Mouse (Mus musculus) inflammation-experienced regulatory T-cells, adult 6 months (primary cell): ENCODE data around the gene A4gnt. TPM values are rescaled to one million over a fixed set of nuclear protein-coding genes. Genes with fewer than 3 reads are reported as not detected.
"Not testable (repeated sequence)": the region's sequence is repeated elsewhere in the genome, so short reads cannot be mapped to it uniquely, and the experiment has no call there.

Experiments used
- ATAC-seq: one replicate; pipeline ENCODE4 v1.8.0; 2017
- polyA plus RNA-seq, 3 experiments: library from polyadenylated mRNA; unstranded; fragments of 100-300 nt; shearing (Covaris generic); gene quantifications; one replicate each; pipeline ENCODE4 v1.2.1; 2017

Gene A4gnt
- not detected for polyA plus RNA-seq

GRCm38 (mm10) chr9:99612202-99612601 is at the start of gene A4gnt:
Gene A4gnt (plus strand): TSS chr9:99612502.
- ATAC-seq: no peak

GRCm38 (mm10) chr9:99563714-99564113 is 48.6 kb upstream of the A4gnt start:
- no peak for ATAC-seq

GRCm38 (mm10) chr9:99568023-99568346 is 44.3 kb upstream of the A4gnt start:
- no peak for ATAC-seq

DNA sequence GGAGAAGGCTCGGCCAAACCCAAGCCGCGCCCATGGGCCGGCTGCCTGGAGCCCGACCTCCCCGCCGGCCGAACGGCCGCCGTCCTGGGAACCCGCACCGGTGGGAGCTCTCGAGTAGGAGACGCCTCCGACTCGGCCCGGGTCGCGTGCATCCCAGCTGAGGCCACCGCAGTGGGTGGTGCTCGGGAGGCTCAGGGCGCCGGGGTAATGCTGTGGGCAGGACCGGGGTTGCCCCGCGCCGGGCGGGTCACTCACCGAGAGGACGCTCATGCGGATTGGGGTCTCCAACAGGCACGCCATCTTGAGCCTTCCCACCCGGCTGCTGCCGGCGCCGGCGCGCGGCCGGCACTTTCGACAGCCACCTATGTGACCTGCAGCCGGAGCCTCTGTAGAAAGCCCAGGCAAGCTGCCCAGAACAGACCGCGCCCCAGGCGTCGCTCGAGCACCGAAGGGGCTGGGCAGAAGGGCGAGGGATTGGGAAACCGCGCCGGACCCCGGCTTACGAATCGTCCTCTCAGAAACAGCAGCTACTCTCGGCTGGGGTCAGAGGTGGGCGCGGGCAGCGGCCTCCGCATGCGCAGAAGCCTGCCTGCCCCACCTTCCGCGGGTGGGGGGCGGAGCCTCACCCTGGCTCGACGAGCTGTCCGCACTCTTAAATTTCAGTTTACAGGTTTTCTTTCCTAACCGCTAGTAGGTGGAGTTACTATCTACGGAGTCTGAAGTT is 43.8 kb upstream of the A4gnt start, which contains the start of gene Armc8:
Gene Armc8 (minus strand): TSS at position 553 of the 724 bp plus-strand sequence.
- peak; percentile 91 for ATAC-seq

DNA sequence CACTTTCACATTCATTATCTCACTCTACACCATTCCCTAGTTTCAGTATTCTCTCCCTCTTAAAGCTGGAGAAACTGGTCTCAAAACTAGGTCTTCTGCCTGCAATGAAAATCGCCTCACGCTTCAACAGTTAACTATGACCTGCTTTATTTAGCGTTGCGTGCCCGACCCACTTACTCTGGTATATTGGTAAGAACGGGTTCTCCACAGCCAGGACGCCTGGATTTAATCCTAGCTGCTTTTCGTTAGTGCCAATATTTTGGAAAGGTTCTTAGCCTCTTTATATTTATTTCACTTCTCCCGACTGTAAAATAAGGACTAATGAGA is 43.3 kb upstream of the A4gnt start:
- ATAC-seq: no peak

GRCm38 (mm10) chr9:99575677-99576480 is 36.4 kb upstream of the A4gnt start, which contains the start of gene Dbr1:
Gene Dbr1 (plus strand): TSS chr9:99575799.
- peak; percentile 96 for ATAC-seq

GRCm38 (mm10) chr9:99580655-99581054 is 31.6 kb upstream of the A4gnt start:
- peak; percentile 58 for ATAC-seq

- ATAC-seq: peak; percentile 48
Observed at GRCm38 (mm10) chr9:99587505-99588202, 24.6 kb upstream of the A4gnt start.

- no peak for ATAC-seq
Observed at GRCm38 (mm10) chr9:99591144-99591543, 21.2 kb upstream of the A4gnt start.

GRCm38 (mm10) chr9:99599127-99599526 is 13.2 kb upstream of the A4gnt start:
- ATAC-seq: not testable (repeated sequence)

GRCm38 (mm10) chr9:99603566-99603965 is 8.7 kb upstream of the A4gnt start:
- ATAC-seq: no peak

DNA sequence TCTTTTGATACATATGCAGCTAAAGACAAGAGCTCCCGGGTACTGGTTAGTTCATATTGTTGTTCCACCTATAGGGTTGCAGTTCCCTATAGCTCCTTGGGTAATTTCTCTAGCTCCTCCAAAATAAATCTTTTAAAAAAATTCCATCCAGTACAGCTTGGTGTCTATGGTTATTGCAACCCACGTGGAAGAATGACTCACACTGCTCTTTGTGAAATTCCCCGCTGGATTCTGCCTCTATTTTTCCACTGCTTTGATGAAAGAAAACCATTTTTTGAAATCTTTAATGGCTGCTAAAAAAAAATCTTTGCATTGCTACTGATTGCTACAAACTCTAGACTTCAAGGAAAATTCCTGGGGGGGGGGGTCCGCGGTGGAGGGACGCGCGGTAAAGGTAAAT is 7.4 kb downstream of the A4gnt start:
- ATAC-seq: no peak

DNA sequence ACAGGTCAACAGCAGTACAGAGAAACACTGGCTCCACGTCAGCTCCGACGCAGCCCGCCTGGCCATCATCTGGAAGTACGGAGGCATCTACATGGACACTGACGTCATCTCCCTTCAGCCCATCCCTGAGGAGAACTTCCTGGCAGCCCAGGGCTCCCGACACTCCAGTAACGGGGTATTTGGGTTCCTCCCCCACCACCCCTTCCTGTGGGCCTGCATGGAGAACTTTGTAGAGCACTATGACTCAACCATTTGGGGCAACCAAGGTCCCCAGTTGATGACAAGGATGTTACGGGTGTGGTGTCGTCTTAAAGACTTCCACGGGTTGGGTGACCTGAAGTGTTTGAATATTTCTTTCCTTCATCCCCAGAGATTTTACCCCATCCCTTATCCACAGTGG is 7.9 kb downstream of the A4gnt start:
- no peak for ATAC-seq

DNA sequence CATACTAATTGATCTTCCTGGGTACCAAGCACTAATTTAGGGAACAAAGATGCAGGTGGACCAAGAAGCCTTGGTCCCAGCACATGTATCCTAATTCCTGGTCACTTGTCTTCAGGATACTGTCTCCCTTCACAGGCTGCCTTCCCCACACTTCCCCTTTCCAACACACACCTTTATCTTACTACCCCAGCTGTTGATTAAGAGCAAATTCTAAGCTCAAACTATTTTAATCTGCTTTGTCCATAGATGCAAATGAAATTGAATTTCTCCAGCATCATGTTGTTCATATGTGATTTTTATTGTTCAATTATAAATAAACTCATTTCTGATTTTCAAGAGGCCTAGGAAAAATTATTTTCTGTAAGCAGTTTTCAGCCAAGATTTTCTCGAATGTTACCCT is 9.7 kb downstream of the A4gnt start:
- ATAC-seq: no peak

DNA sequence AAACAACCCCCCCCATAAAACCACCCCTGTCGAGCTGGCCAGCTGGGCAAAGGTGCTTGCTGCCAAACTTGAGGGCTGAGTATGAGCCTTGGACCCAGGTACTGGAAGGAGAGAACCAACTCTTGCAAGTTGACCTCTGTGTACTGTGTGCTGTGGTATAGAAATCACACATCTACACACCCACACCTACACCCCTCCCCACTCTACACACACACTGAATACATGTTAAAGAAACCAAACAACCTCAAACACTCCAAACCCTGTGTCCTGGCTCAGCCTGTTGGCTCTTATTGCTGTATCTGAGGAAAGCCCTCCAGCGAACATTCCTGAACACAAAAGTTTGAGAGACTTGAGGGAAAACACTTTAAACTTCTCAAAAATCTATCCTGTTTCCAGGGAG is 10.7 kb downstream of the A4gnt start:
- no peak for ATAC-seq

GRCm38 (mm10) chr9:99624117-99624516 is 11.8 kb downstream of the A4gnt start:
- no peak for ATAC-seq

DNA sequence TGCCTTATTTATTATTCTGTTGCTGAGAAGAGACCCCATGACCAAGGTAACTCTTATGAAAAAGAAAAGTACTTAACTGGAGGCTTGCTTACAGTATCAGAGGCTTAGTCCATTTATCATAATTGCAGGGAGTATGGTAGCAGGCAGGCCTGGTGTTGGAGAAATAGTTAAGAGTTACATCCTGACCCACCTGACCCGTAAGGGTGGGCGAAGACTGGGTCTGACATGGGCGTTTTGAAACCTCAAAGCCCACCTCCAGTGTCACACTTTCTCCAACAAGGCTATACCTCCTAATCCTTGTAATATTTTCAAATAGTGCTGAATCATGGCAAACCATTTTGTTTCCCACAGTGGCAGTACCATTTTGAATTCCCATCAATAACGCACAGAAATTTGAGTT is 16.3 kb downstream of the A4gnt start:
- no peak for ATAC-seq

DNA sequence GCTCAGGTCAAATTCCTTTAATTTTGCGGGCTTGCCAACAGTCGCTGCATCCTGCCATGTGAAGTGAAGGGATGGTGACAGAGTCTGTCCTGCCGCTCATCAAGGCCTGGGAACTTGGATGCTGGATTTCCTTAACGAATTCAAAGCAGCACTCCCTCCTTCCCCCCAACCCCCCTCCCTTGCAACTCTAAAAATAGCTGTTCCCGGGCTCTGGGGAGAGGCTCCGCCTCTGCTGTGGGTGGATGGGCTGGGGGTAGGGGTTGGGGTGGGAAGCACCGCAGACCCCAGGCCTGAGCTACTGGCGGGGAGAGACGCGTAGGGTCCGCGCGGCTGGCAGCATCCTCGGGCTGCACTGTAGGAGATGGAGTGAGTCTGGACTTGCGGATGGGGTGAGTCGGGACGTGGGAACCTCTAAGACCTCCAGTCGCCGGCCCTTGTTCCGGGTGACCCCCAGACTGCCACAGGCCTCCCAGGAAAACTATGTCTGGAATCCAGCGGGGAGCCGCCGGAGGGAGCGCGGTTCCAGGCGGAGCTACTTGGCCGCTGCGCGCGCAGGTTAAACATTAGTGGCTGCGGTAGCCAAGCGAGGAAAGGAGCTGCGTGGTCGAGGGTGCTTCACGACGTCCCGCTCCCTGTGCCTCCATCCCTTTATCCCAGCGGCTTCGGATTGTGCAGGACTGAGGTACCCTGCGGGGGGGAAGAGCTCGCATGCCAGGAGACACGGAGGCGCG is 17.1 kb downstream of the A4gnt start, which contains the start of gene Dzip1l:
Gene Dzip1l (plus strand): TSS at position 216 of the 731 bp plus-strand sequence.
- no peak for ATAC-seq

DNA sequence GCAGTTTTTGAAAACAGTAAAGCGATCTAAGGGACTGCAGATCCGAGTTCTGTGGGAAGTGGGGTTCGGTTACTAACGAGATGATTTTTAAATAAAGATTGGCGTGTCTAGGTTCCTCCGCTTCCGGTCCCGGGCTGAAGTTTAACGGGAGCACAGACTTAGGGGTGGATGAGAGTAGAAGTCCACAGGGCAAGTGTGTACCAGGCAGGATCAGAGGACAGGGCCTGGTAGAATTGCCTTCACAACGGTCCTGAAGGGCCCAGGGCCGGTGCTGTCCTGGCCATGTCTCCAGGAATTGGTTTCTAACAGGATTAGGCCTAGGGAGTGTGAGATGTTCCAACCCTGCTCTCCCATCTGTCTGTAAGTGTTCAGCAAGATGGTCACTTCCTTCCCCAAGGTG is 17.8 kb downstream of the A4gnt start:
- no peak for ATAC-seq

DNA sequence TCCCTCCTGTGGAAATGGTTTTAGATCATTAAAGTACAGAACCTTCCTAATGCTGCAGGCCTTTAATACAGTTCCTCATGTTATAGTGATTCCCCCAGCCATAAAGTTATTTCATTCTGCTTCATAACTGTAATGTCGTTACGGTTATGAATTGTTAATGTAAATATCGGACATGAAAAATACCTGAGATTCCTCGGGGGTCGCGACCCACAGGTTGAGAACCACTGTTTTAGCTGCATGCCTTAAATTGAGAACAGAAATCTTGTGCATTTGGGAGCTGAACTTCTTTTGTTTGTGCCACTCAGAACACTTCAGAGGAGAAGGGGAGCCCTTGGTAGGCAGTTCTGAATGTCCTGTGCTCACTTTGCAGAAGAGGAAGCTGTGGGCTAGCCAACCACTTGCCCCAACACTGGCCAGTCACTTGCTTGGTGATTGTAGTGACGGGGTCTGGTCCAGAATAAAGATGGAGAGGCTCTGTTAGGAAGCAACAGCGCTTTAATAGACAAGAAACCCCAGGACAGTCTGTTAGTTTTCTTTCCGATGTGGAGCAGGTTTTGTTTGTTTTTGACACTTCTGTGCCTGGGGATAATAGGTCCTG is 18.3 kb downstream of the A4gnt start:
- ATAC-seq: no peak

- ATAC-seq: no peak
Observed at GRCm38 (mm10) chr9:99631781-99632180, 19.5 kb downstream of the A4gnt start.

GRCm38 (mm10) chr9:99632264-99632663 is 20.0 kb downstream of the A4gnt start:
- no peak for ATAC-seq
